In the genomic region with DNA sequence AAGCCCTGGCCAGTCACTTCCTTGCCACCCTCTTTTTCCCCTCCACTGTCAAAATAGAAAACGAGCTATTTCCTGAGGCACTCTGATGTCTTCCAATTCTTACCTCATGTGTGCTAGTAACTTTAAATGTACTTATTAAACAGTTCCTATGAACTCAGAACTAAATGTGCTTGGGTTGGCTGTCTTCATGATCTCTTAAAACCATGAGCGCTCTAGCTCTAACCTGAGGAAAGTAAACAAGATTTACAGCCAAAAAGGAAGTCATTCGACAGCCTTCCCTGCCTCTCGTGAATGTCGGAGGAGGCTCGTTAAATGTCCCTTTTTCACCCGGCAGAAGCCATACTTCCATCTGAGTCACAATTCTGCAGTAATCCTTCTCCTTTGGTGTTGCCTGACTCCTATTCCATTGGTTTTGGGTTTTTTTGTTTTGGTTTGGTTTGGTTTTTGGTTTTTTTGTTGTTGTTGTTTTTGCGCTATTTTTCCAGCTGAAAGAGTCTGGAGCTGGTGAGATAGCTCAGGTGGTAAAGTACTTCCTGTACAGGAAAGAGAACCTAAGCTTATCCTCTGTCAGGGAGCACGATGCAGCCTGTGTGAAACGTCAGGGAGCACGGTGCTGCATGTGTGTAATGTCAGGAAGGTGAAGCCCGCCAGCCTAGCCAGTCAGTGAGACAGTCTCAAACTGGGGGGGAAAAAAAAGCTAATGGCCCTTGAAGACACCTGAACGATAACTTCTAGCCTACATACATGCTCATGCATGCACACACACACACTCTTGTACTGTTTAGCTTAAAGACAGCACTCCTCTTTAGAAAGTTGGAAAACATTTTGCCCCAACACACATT, we compare ENCODE assay signal across 18 mouse cellular contexts. TPM values are rescaled to one million over a fixed set of nuclear protein-coding genes. Genes with fewer than 3 reads are reported as not detected.
A peak's percentile ranks its signal among the peaks of the same experiment; 100 is the strongest.
DNase-seq lines count a peak whose midpoint lies in the region; ATAC-seq and TF ChIP-seq lines count a peak whose summit lies in the region.
"Had no signal": no experiment of that assay in that cellular context is flagged by ENCODE, and none has a peak within 500 bp of the region (broad histone marks: within the 10 kb centered on the region; RNA-seq: fewer than 3 reads in every experiment).

No protein-coding gene starts in this region.

- ATAC-seq in heart, embryonic 15.5 days (replicated peaks; ENCODE audit: insufficient number of reproducible peaks, insufficient read depth, low FRiP score, low read depth) = no peak
- no peak for ATAC-seq in liver, postnatal 0 days
- ATAC-seq: forebrain, embryonic 14.5 days; intestine, postnatal 0 days; midbrain, embryonic 15.5 days had no signal

- no peak overlapping the region for H3K9ac ChIP-seq in heart, embryonic 15.5 days
- 0 out of 2 replicates have a peak overlapping the region, but pooled peaks have one; percentile 26 for H3K9ac ChIP-seq in liver, postnatal 0 days (replicated peaks)
- H3K9ac ChIP-seq: embryonic facial prominence, embryonic 12.5 days; midbrain, embryonic 15.5 days; neural tube, embryonic 13.5 days had no signal

- peaks cover 42% of the 10 kb centered on the region for H3K4me1 ChIP-seq in heart, embryonic 15.5 days (replicated peaks)
- H3K4me1 ChIP-seq in brown adipose tissue, adult 24 weeks (ENCODE audit: control insufficient read depth, insufficient read depth, insufficient read length, low read length) = peaks cover 41% of the 10 kb centered on the region
- peaks cover 58% of the 10 kb centered on the region for H3K4me1 ChIP-seq in liver, postnatal 0 days (ENCODE audit: insufficient read depth)
- H3K4me1 ChIP-seq: midbrain, embryonic 15.5 days had no signal

- peak overlapping the region; percentile 35; the same call in 1 of the 2 replicates for H3K27ac ChIP-seq in heart, embryonic 15.5 days
- H3K27ac ChIP-seq in brown adipose tissue, adult 24 weeks (replicated peaks; ENCODE audit: low read depth, low read length) = 0 out of 2 replicates have a peak overlapping the region, but pooled peaks have one; percentile 38
- H3K27ac ChIP-seq in liver, postnatal 0 days (ENCODE audit: low read depth) = peak overlapping the region; percentile 71
- H3K27ac ChIP-seq: embryonic facial prominence, embryonic 12.5 days; midbrain, embryonic 15.5 days; neural tube, embryonic 13.5 days had no signal

- no peak for DNase-seq in heart, postnatal 25 days (ENCODE audit: low spot score)
- DNase-seq in 416B (ENCODE audit: low read depth) = peak; percentile 46
- DNase-seq in liver, postnatal 0 days = no peak
- no peak for DNase-seq in embryo, embryonic 10 days (ENCODE audit: low spot score)
- DNase-seq in cerebellum, adult 11 months = no peak
- DNase-seq in layer of hippocampus, adult 9-10 months (ENCODE audit: low spot score) = no peak
- DNase-seq: cerebellum, postnatal 10 days; gastrocnemius, postnatal 36 days; layer of hippocampus, adult 9-11 months; left cerebral cortex, postnatal 4 days; lung, postnatal 14 days had no signal

- WGBS in heart, embryonic 15.5 days = 59% methylated on average over 13 of the region's 13 CpGs
- WGBS in liver, postnatal 0 days (ENCODE audit: insufficient replicate concordance) = 25% methylated on average over 13 of the region's 13 CpGs

- no peak for TF ChIP-seq CTCF in liver, postnatal 0 days (IDR thresholded peaks at IDR 0.05; ENCODE audit: low read depth)

- H3K4me2 ChIP-seq in heart, embryonic 15.5 days = no peak overlapping the region
- peak overlapping the region; percentile 50 for H3K4me2 ChIP-seq in liver, postnatal 0 days (ENCODE audit: low read depth, low read length)
- H3K4me2 ChIP-seq: embryonic facial prominence, embryonic 12.5 days; midbrain, embryonic 15.5 days; neural tube, embryonic 13.5 days had no signal

- TF ChIP-seq EP300 in liver, postnatal 0 days (IDR thresholded peaks at IDR 0.05; ENCODE audit: low read depth) = no peak

- H3K36me3 ChIP-seq in heart, embryonic 15.5 days = no peaks in the 10 kb centered on the region
- H3K36me3 ChIP-seq in liver, postnatal 0 days (replicated peaks; ENCODE audit: insufficient read depth, low read length) = no peaks in the 10 kb centered on the region
- H3K36me3 ChIP-seq: embryonic facial prominence, embryonic 12.5 days; midbrain, embryonic 15.5 days; neural tube, embryonic 13.5 days had no signal

- H3K4me3 ChIP-seq in heart, embryonic 15.5 days = no peak overlapping the region
- no peak overlapping the region for H3K4me3 ChIP-seq in brown adipose tissue, adult 24 weeks (ENCODE audit: insufficient read depth, low read depth, low read length)
- no peak overlapping the region for H3K4me3 ChIP-seq in liver, postnatal 0 days (ENCODE audit: low read depth, low read length)
- H3K4me3 ChIP-seq: embryonic facial prominence, embryonic 12.5 days; midbrain, embryonic 15.5 days; neural tube, embryonic 13.5 days had no signal

- intact Hi-C loops in heart, postnatal 25 days (cut with DNase I) = no loop called here

- H3K9me3 ChIP-seq in heart, embryonic 15.5 days (replicated peaks) = no peaks in the 10 kb centered on the region
- no peaks in the 10 kb centered on the region for H3K9me3 ChIP-seq in liver, postnatal 0 days (ENCODE audit: low read length)
- H3K9me3 ChIP-seq: embryonic facial prominence, embryonic 12.5 days; midbrain, embryonic 15.5 days; neural tube, embryonic 13.5 days had no signal

- H3K27me3 ChIP-seq in heart, embryonic 15.5 days = no peaks in the 10 kb centered on the region
- H3K27me3 ChIP-seq in liver, postnatal 0 days (ENCODE audit: insufficient read depth, low read length) = no peaks in the 10 kb centered on the region
- H3K27me3 ChIP-seq: embryonic facial prominence, embryonic 12.5 days; midbrain, embryonic 15.5 days; neural tube, embryonic 13.5 days had no signal

RNA-seq across cellular contexts. Expression of gene Jak1, which starts 12.1 kb away (rescaled TPM):
- polyA plus RNA-seq in heart, embryonic 15.5 days (2015; fragmentation: Nextera tagmentation; extraction: Ambion mirVana) = 53.2 and 61.4 TPM in 2 replicates
- total RNA-seq in heart, postnatal 25 days (2021) = 10 to 100 TPM; 82.4 to 86.7 TPM
- 45.5 and 51.7 TPM in 2 replicates for polyA plus RNA-seq in brown adipose tissue, adult 24 weeks (2012; ENCODE audit: insufficient read depth, insufficient read length, missing spikeins)
- polyA plus RNA-seq in liver, postnatal 0 days (2015; fragmentation: Nextera tagmentation; extraction: Ambion mirVana) = 33.9 and 51.2 TPM in 2 replicates
